Mouse (Mus musculus): Measurements from ENCODE around the gene Slc25a3.
A peak's percentile ranks its signal among the peaks of the same experiment; 100 is the strongest.

Slc25a3 gene

GRCm38 (mm10) chr10:91141564-91141963, 17.7 kb upstream of the Slc25a3 start:
- peak; percentile 64 for DNase-seq

GRCm38 (mm10) chr10:91139148-91139766, 15.4 kb upstream of the Slc25a3 start:
- no peak for DNase-seq

GRCm38 (mm10) chr10:91138317-91138716, 14.5 kb upstream of the Slc25a3 start:
- DNase-seq: no peak

- DNase-seq: no peak
Observed at GRCm38 (mm10) chr10:91137400-91137799, 13.5 kb upstream of the Slc25a3 start.

GRCm38 (mm10) chr10:91135302-91135972, 11.6 kb upstream of the Slc25a3 start:
- DNase-seq: no peak

GRCm38 (mm10) chr10:91131565-91131964, 7.7 kb upstream of the Slc25a3 start:
- DNase-seq: no peak

- no peak for DNase-seq
Observed at GRCm38 (mm10) chr10:91130792-91131191, 6.9 kb upstream of the Slc25a3 start.

GRCm38 (mm10) chr10:91128551-91129160, 4.8 kb upstream of the Slc25a3 start:
- DNase-seq: no peak

GRCm38 (mm10) chr10:91127395-91127794, 3.5 kb upstream of the Slc25a3 start:
- DNase-seq: no peak

GRCm38 (mm10) chr10:91126618-91127355, 2.9 kb upstream of the Slc25a3 start:
- no peak for DNase-seq

- DNase-seq: peak; percentile 35
Observed at GRCm38 (mm10) chr10:91123281-91123827, 505 bp downstream of the Slc25a3 start.

GRCm38 (mm10) chr10:91122646-91123045, 1.2 kb downstream of the Slc25a3 start:
- DNase-seq: no peak

- DNase-seq: no peak
Observed at GRCm38 (mm10) chr10:91116958-91117357, 6.9 kb downstream of the Slc25a3 start.

- DNase-seq: no peak
Observed at GRCm38 (mm10) chr10:91109841-91110240, 14.0 kb downstream of the Slc25a3 start.

- DNase-seq: no peak
Observed at GRCm38 (mm10) chr10:91105981-91106380, 17.9 kb downstream of the Slc25a3 start.

- DNase-seq: no peak
Observed at GRCm38 (mm10) chr10:91102799-91103590, 20.9 kb downstream of the Slc25a3 start.

GRCm38 (mm10) chr10:91101936-91102335, 21.9 kb downstream of the Slc25a3 start:
- no peak for DNase-seq

GRCm38 (mm10) chr10:91100101-91100500, 23.8 kb downstream of the Slc25a3 start:
- DNase-seq: no peak

GRCm38 (mm10) chr10:91098056-91098455, 25.8 kb downstream of the Slc25a3 start:
- DNase-seq: no peak

- no peak for DNase-seq
Observed at GRCm38 (mm10) chr10:91094251-91095104, 29.4 kb downstream of the Slc25a3 start.

GRCm38 (mm10) chr10:91092812-91093211, 31.0 kb downstream of the Slc25a3 start:
- DNase-seq: no peak

All from embryo, embryonic 11 days (tissue).